Mouse (Mus musculus): Measurements from ENCODE around the gene Wfdc1. TPM values are rescaled to one million over a fixed set of nuclear protein-coding genes. Genes with fewer than 3 reads are reported as not detected.

Wfdc1 gene
- polyA plus RNA-seq, 1 experiment from 2014 or later, result 3.7 TPM

- no peaks in the 10 kb centered on the region for H3K9me3 ChIP-seq (ENCODE audit: low read length)
- H3K27ac ChIP-seq (ENCODE audit: low read length), result no peak overlapping the region
Observed at GRCm38 (mm10) chr8:119716730-119717299, 50.6 kb downstream of the Wfdc1 start.

GRCm38 (mm10) chr8:119717765-119718164 lies 51.6 kb downstream of the Wfdc1 start:
- Histone ChIP-seq H3K27ac (ENCODE audit: low read length) (no peak overlapping the region), H3K4me1 (ENCODE audit: insufficient read depth, low read length) (no peaks in the 10 kb centered on the region), H3K9ac (replicated peaks; ENCODE audit: low read length) (no peak overlapping the region), H3K27me3 (ENCODE audit: insufficient read depth, low read length) (no peaks in the 10 kb centered on the region), H3K4me2 (replicated peaks; ENCODE audit: low read depth, low read length) (no peak overlapping the region), H3K36me3 (ENCODE audit: insufficient read depth, low read length) (no peaks in the 10 kb centered on the region), H3K9me3 (ENCODE audit: low read length) (no peaks in the 10 kb centered on the region), H3K4me3 (ENCODE audit: low read length) (no peak overlapping the region)
- no peak for ATAC-seq (ENCODE audit: low FRiP score, low TSS enrichment)
- WGBS, result 58% methylated on average over 9 of the region's 9 CpGs

More at GRCm38 (mm10) chr8:119716730-119717299, 50.6 kb downstream of the Wfdc1 start:
- Histone ChIP-seq H3K4me3 (ENCODE audit: low read length) (no peak overlapping the region), H3K4me2 (replicated peaks; ENCODE audit: low read depth, low read length) (no peak overlapping the region), H3K27me3 (ENCODE audit: insufficient read depth, low read length) (no peaks in the 10 kb centered on the region), H3K36me3 (ENCODE audit: insufficient read depth, low read length) (no peaks in the 10 kb centered on the region), H3K4me1 (ENCODE audit: insufficient read depth, low read length) (no peaks in the 10 kb centered on the region), H3K9ac (replicated peaks; ENCODE audit: low read length) (no peak overlapping the region)
- ATAC-seq (ENCODE audit: low FRiP score, low TSS enrichment), result no peak

- no peaks in the 10 kb centered on the region for H3K4me1 ChIP-seq (ENCODE audit: insufficient read depth, low read length)
- ATAC-seq (ENCODE audit: low FRiP score, low TSS enrichment), result no peak
- no peaks in the 10 kb centered on the region for H3K9me3 ChIP-seq (ENCODE audit: low read length)
- H3K4me3 ChIP-seq (ENCODE audit: low read length), result no peak overlapping the region
- WGBS, result 69% methylated on average over 12 of the region's 12 CpGs
- H3K27me3 ChIP-seq (ENCODE audit: insufficient read depth, low read length), result no peaks in the 10 kb centered on the region
- H3K36me3 ChIP-seq (ENCODE audit: insufficient read depth, low read length), result no peaks in the 10 kb centered on the region
- no peak overlapping the region for H3K9ac ChIP-seq (replicated peaks; ENCODE audit: low read length)
- no peak overlapping the region for H3K27ac ChIP-seq (ENCODE audit: low read length)
- H3K4me2 ChIP-seq (replicated peaks; ENCODE audit: low read depth, low read length), result no peak overlapping the region
Observed at GRCm38 (mm10) chr8:119719011-119719501, 52.9 kb downstream of the Wfdc1 start.

- Histone ChIP-seq H3K4me2 (replicated peaks; ENCODE audit: low read depth, low read length) (no peak overlapping the region), H3K9ac (replicated peaks; ENCODE audit: low read length) (no peak overlapping the region), H3K4me1 (ENCODE audit: insufficient read depth, low read length) (no peaks in the 10 kb centered on the region), H3K9me3 (ENCODE audit: low read length) (no peaks in the 10 kb centered on the region), H3K36me3 (ENCODE audit: insufficient read depth, low read length) (no peaks in the 10 kb centered on the region), H3K27ac (ENCODE audit: low read length) (no peak overlapping the region), H3K27me3 (ENCODE audit: insufficient read depth, low read length) (no peaks in the 10 kb centered on the region), H3K4me3 (ENCODE audit: low read length) (no peak overlapping the region)
- no peak for ATAC-seq (ENCODE audit: low FRiP score, low TSS enrichment)
- WGBS, result 64% methylated on average over 6 of the region's 6 CpGs
Observed at GRCm38 (mm10) chr8:119722348-119722747, 56.2 kb downstream of the Wfdc1 start.

- Histone ChIP-seq H3K9ac (replicated peaks; ENCODE audit: low read length) (no peak overlapping the region), H3K27me3 (ENCODE audit: insufficient read depth, low read length) (no peaks in the 10 kb centered on the region), H3K4me3 (ENCODE audit: low read length) (no peak overlapping the region), H3K9me3 (ENCODE audit: low read length) (no peaks in the 10 kb centered on the region), H3K4me1 (ENCODE audit: insufficient read depth, low read length) (no peaks in the 10 kb centered on the region), H3K36me3 (ENCODE audit: insufficient read depth, low read length) (no peaks in the 10 kb centered on the region), H3K27ac (ENCODE audit: low read length) (no peak overlapping the region), H3K4me2 (replicated peaks; ENCODE audit: low read depth, low read length) (no peak overlapping the region)
- ATAC-seq (ENCODE audit: low FRiP score, low TSS enrichment), result no peak
- 68% methylated on average over 4 of the region's 4 CpGs for WGBS
Observed at GRCm38 (mm10) chr8:119723676-119724075, 57.5 kb downstream of the Wfdc1 start.

- Histone ChIP-seq H3K27me3 (ENCODE audit: insufficient read depth, low read length) (no peaks in the 10 kb centered on the region), H3K4me3 (ENCODE audit: low read length) (no peak overlapping the region), H3K27ac (ENCODE audit: low read length) (no peak overlapping the region), H3K36me3 (ENCODE audit: insufficient read depth, low read length) (no peaks in the 10 kb centered on the region), H3K4me2 (replicated peaks; ENCODE audit: low read depth, low read length) (no peak overlapping the region), H3K4me1 (ENCODE audit: insufficient read depth, low read length) (no peaks in the 10 kb centered on the region), H3K9me3 (ENCODE audit: low read length) (no peaks in the 10 kb centered on the region), H3K9ac (replicated peaks; ENCODE audit: low read length) (no peak overlapping the region)
- no peak for ATAC-seq (ENCODE audit: low FRiP score, low TSS enrichment)
- WGBS, result 92% methylated on average over 6 of the region's 6 CpGs
Observed at GRCm38 (mm10) chr8:119724596-119724995, 58.4 kb downstream of the Wfdc1 start.

GRCm38 (mm10) chr8:119727093-119727492 lies 60.9 kb downstream of the Wfdc1 start:
- Histone ChIP-seq H3K9me3 (ENCODE audit: low read length) (no peaks in the 10 kb centered on the region), H3K36me3 (ENCODE audit: insufficient read depth, low read length) (no peaks in the 10 kb centered on the region), H3K4me1 (ENCODE audit: insufficient read depth, low read length) (no peaks in the 10 kb centered on the region), H3K27me3 (ENCODE audit: insufficient read depth, low read length) (no peaks in the 10 kb centered on the region), H3K27ac (ENCODE audit: low read length) (no peak overlapping the region), H3K4me2 (replicated peaks; ENCODE audit: low read depth, low read length) (no peak overlapping the region), H3K4me3 (ENCODE audit: low read length) (no peak overlapping the region), H3K9ac (replicated peaks; ENCODE audit: low read length) (no peak overlapping the region)
- no peak for ATAC-seq (ENCODE audit: low FRiP score, low TSS enrichment)
- 86% methylated on average over 8 of the region's 8 CpGs for WGBS

GRCm38 (mm10) chr8:119728351-119728895 lies 62.3 kb downstream of the Wfdc1 start:
- H3K9ac ChIP-seq (replicated peaks; ENCODE audit: low read length), result no peak overlapping the region
- no peak overlapping the region for H3K4me2 ChIP-seq (replicated peaks; ENCODE audit: low read depth, low read length)
- no peak overlapping the region for H3K27ac ChIP-seq (ENCODE audit: low read length)
- no peaks in the 10 kb centered on the region for H3K27me3 ChIP-seq (ENCODE audit: insufficient read depth, low read length)
- H3K36me3 ChIP-seq (ENCODE audit: insufficient read depth, low read length), result no peaks in the 10 kb centered on the region
- H3K9me3 ChIP-seq (ENCODE audit: low read length), result no peaks in the 10 kb centered on the region
- no peak overlapping the region for H3K4me3 ChIP-seq (ENCODE audit: low read length)
- H3K4me1 ChIP-seq (ENCODE audit: insufficient read depth, low read length), result no peaks in the 10 kb centered on the region
- no peak for ATAC-seq (ENCODE audit: low FRiP score, low TSS enrichment)
- 88% methylated on average over 8 of the region's 8 CpGs for WGBS

GRCm38 (mm10) chr8:119732072-119732471 lies 65.9 kb downstream of the Wfdc1 start:
- ATAC-seq (ENCODE audit: low FRiP score, low TSS enrichment), result no peak
- H3K27ac ChIP-seq (ENCODE audit: low read length), result no peak overlapping the region

GRCm38 (mm10) chr8:119736348-119736917 lies 70.3 kb downstream of the Wfdc1 start:
- Histone ChIP-seq H3K27ac (ENCODE audit: low read length) (no peak overlapping the region), H3K4me2 (replicated peaks; ENCODE audit: low read depth, low read length) (no peak overlapping the region), H3K36me3 (ENCODE audit: insufficient read depth, low read length) (no peaks in the 10 kb centered on the region), H3K27me3 (ENCODE audit: insufficient read depth, low read length) (no peaks in the 10 kb centered on the region), H3K4me1 (ENCODE audit: insufficient read depth, low read length) (no peaks in the 10 kb centered on the region), H3K4me3 (ENCODE audit: low read length) (no peak overlapping the region), H3K9me3 (ENCODE audit: low read length) (no peaks in the 10 kb centered on the region), H3K9ac (replicated peaks; ENCODE audit: low read length) (no peak overlapping the region)
- ATAC-seq (ENCODE audit: low FRiP score, low TSS enrichment), result no peak
- WGBS, result 86% methylated on average over 10 of the region's 10 CpGs

More at GRCm38 (mm10) chr8:119732072-119732471, 65.9 kb downstream of the Wfdc1 start:
- Histone ChIP-seq H3K4me1 (ENCODE audit: insufficient read depth, low read length) (no peaks in the 10 kb centered on the region), H3K4me2 (replicated peaks; ENCODE audit: low read depth, low read length) (no peak overlapping the region), H3K9ac (replicated peaks; ENCODE audit: low read length) (no peak overlapping the region), H3K9me3 (ENCODE audit: low read length) (no peaks in the 10 kb centered on the region), H3K36me3 (ENCODE audit: insufficient read depth, low read length) (no peaks in the 10 kb centered on the region), H3K27me3 (ENCODE audit: insufficient read depth, low read length) (no peaks in the 10 kb centered on the region), H3K4me3 (ENCODE audit: low read length) (no peak overlapping the region)
- 87% methylated on average over 13 of the region's 13 CpGs for WGBS

Measured in kidney, embryonic 16.5 days (tissue).